Mouse (Mus musculus) MEL-GATA-1-ER (cell line): ENCODE measurements at regions not wholly inside any gene's neighbourhood (a gene's known extent, or its start where the extent isn't known, plus 50 kb on each side); places are given as distances from the start of the nearest gene placed in this dataset.
A peak's percentile ranks its signal among the peaks of the same experiment; 100 is the strongest.

Experiments
- DNase-seq: peaks from one replicate; pipeline ENCODE4 v3.0.0-alpha.2; 2012; ENCODE audit warnings: low read depth; ENCODE audit errors: extremely low read depth

- no peak for DNase-seq
Measured at GRCm38 (mm10) chr9:92045472-92045905, 147.2 kb upstream of the Plscr5 start.

- no peak for DNase-seq
Measured at GRCm38 (mm10) chr9:92044161-92044560, 148.6 kb upstream of the Plscr5 start.

- DNase-seq, result no peak
Measured at GRCm38 (mm10) chr9:92016521-92016920, 176.2 kb upstream of the Plscr5 start.

- DNase-seq, result no peak
Measured at GRCm38 (mm10) chr9:92015923-92016322, 176.8 kb upstream of the Plscr5 start.

GRCm38 (mm10) chr9:91988240-91988639 lies 204.5 kb upstream of the Plscr5 start:
- DNase-seq, result no peak

- DNase-seq, result no peak
Measured at GRCm38 (mm10) chr9:91981955-91982621, 210.6 kb upstream of the Plscr5 start.

GRCm38 (mm10) chr9:91981499-91981898 lies 211.2 kb upstream of the Plscr5 start:
- no peak for DNase-seq

- DNase-seq, result no peak
Measured at GRCm38 (mm10) chr9:91964051-91964450, 228.7 kb upstream of the Plscr5 start.

- no peak for DNase-seq
Measured at GRCm38 (mm10) chr9:91962726-91963125, 230.0 kb upstream of the Plscr5 start.

- no peak for DNase-seq
Measured at GRCm38 (mm10) chr9:91961666-91962065, 231.1 kb upstream of the Plscr5 start.

GRCm38 (mm10) chr9:91960556-91961325 lies 232.0 kb upstream of the Plscr5 start:
- DNase-seq, result no peak

GRCm38 (mm10) chr9:91959592-91959991 lies 233.1 kb upstream of the Plscr5 start:
- no peak for DNase-seq

- no peak for DNase-seq
Measured at GRCm38 (mm10) chr9:91959076-91959475, 233.7 kb upstream of the Plscr5 start.

GRCm38 (mm10) chr9:91958421-91958820 lies 234.3 kb upstream of the Plscr5 start:
- DNase-seq, result peak; percentile 70

- no peak for DNase-seq
Measured at GRCm38 (mm10) chr9:91957061-91957460, 235.7 kb upstream of the Plscr5 start.

- no peak for DNase-seq
Measured at GRCm38 (mm10) chr9:91948746-91949145, 244.0 kb upstream of the Plscr5 start.

GRCm38 (mm10) chr9:91942001-91942400 lies 250.7 kb upstream of the Plscr5 start:
- DNase-seq, result no peak

- no peak for DNase-seq
Measured at GRCm38 (mm10) chr9:91938729-91939128, 254.0 kb upstream of the Plscr5 start.

- DNase-seq, result no peak
Measured at GRCm38 (mm10) chr9:91904066-91904465, 288.7 kb upstream of the Plscr5 start.

- no peak for DNase-seq
Measured at GRCm38 (mm10) chr9:91900956-91901355, 291.8 kb upstream of the Plscr5 start.

- DNase-seq, result no peak
Measured at GRCm38 (mm10) chr9:91876823-91877222, 315.9 kb upstream of the Plscr5 start.

GRCm38 (mm10) chr9:91831556-91831955 lies 361.2 kb upstream of the Plscr5 start:
- no peak for DNase-seq
